Mouse (Mus musculus): Measurements from ENCODE around the gene Decr2. TPM values are rescaled to one million over a fixed set of nuclear protein-coding genes. Genes with fewer than 3 reads are reported as not detected.

Gene Decr2
- polyA plus RNA-seq, 1 experiment from 2014 or later: 51.5 TPM

- H3K4me3 ChIP-seq (ENCODE audit: low read length): peak within 1 kb of the TSS; percentile 84
- ATAC-seq: peak; percentile 96
- peak within 1 kb of the TSS; percentile 83 for H3K9ac ChIP-seq (ENCODE audit: low read depth, low read length)
- H3K4me1 ChIP-seq (ENCODE audit: control insufficient read depth, insufficient read depth, low read length): peaks cover 26% of the 10 kb centered on the region
- H3K36me3 ChIP-seq (ENCODE audit: control insufficient read depth, insufficient read depth, low read length): no peaks in the 10 kb centered on the region
- WGBS: under 1% methylated on average over 93 of the region's 94 CpGs
- 0 out of 2 replicates have a peak within 1 kb of the TSS, but pooled peaks have one; percentile 38 for H3K27ac ChIP-seq (ENCODE audit: low read length)
- no peaks in the 10 kb centered on the region for H3K9me3 ChIP-seq (ENCODE audit: control insufficient read depth, low read length)
- H3K27me3 ChIP-seq (replicated peaks; ENCODE audit: control insufficient read depth, insufficient read depth, low read length): no peaks in the 10 kb centered on the region
- peak within 1 kb of the TSS; percentile 89 for H3K4me2 ChIP-seq (ENCODE audit: low read depth, low read length)
Observed at GRCm38 (mm10) chr17:26068831-26069739, 21.1 kb downstream of the Decr2 start, which contains the start of gene Rab11fip3. Gene Rab11fip3, minus strand, starts transcription at chr17:26069555.

- Histone ChIP-seq H3K4me2 (ENCODE audit: low read depth, low read length) (peak overlapping the region; percentile 89), H3K27ac (ENCODE audit: low read length) (no peak overlapping the region), H3K4me1 (ENCODE audit: control insufficient read depth, insufficient read depth, low read length) (peaks cover 26% of the 10 kb centered on the region), H3K9ac (ENCODE audit: low read depth, low read length) (peak overlapping the region; percentile 83), H3K36me3 (ENCODE audit: control insufficient read depth, insufficient read depth, low read length) (no peaks in the 10 kb centered on the region), H3K9me3 (ENCODE audit: control insufficient read depth, low read length) (no peaks in the 10 kb centered on the region), H3K27me3 (replicated peaks; ENCODE audit: control insufficient read depth, insufficient read depth, low read length) (no peaks in the 10 kb centered on the region), H3K4me3 (ENCODE audit: low read length) (peak overlapping the region; percentile 84)
- ATAC-seq: 0 out of 2 replicates have a peak, but pooled peaks have one; percentile 12
- 2% methylated on average over 44 of the region's 44 CpGs for WGBS
Observed at GRCm38 (mm10) chr17:26068024-26068830, 21.9 kb downstream of the Decr2 start.

GRCm38 (mm10) chr17:26066488-26067020 lies 23.6 kb downstream of the Decr2 start:
- WGBS: 92% methylated on average over 7 of the region's 7 CpGs
- Histone ChIP-seq H3K4me2 (ENCODE audit: low read depth, low read length) (peak overlapping the region; percentile 89), H3K9me3 (ENCODE audit: control insufficient read depth, low read length) (no peaks in the 10 kb centered on the region), H3K4me3 (ENCODE audit: low read length) (0 out of 2 replicates have a peak overlapping the region, but pooled peaks have one; percentile 84), H3K27ac (ENCODE audit: low read length) (no peak overlapping the region), H3K36me3 (ENCODE audit: control insufficient read depth, insufficient read depth, low read length) (no peaks in the 10 kb centered on the region), H3K27me3 (replicated peaks; ENCODE audit: control insufficient read depth, insufficient read depth, low read length) (no peaks in the 10 kb centered on the region), H3K9ac (ENCODE audit: low read depth, low read length) (no peak overlapping the region), H3K4me1 (ENCODE audit: control insufficient read depth, insufficient read depth, low read length) (peaks cover 26% of the 10 kb centered on the region)
- no peak for ATAC-seq

- no peaks in the 10 kb centered on the region for H3K27me3 ChIP-seq (replicated peaks; ENCODE audit: control insufficient read depth, insufficient read depth, low read length)
- no peak overlapping the region for H3K9ac ChIP-seq (ENCODE audit: low read depth, low read length)
- peaks cover 26% of the 10 kb centered on the region for H3K4me1 ChIP-seq (ENCODE audit: control insufficient read depth, insufficient read depth, low read length)
- no peaks in the 10 kb centered on the region for H3K36me3 ChIP-seq (ENCODE audit: control insufficient read depth, insufficient read depth, low read length)
- H3K4me2 ChIP-seq (ENCODE audit: low read depth, low read length): no peak overlapping the region
- H3K9me3 ChIP-seq (ENCODE audit: control insufficient read depth, low read length): no peaks in the 10 kb centered on the region
- no peak for ATAC-seq
- 69% methylated on average over 6 of the region's 6 CpGs for WGBS
- H3K4me3 ChIP-seq (ENCODE audit: low read length): no peak overlapping the region
- H3K27ac ChIP-seq (ENCODE audit: low read length): no peak overlapping the region
Observed at GRCm38 (mm10) chr17:26064916-26065315, 25.2 kb downstream of the Decr2 start.

- no peak overlapping the region for H3K4me3 ChIP-seq (ENCODE audit: low read length)
- no peak for ATAC-seq
- no peak overlapping the region for H3K4me2 ChIP-seq (ENCODE audit: low read depth, low read length)
- H3K27me3 ChIP-seq (replicated peaks; ENCODE audit: control insufficient read depth, insufficient read depth, low read length): no peaks in the 10 kb centered on the region
- no peak overlapping the region for H3K9ac ChIP-seq (ENCODE audit: low read depth, low read length)
- no peaks in the 10 kb centered on the region for H3K36me3 ChIP-seq (ENCODE audit: control insufficient read depth, insufficient read depth, low read length)
- H3K4me1 ChIP-seq (ENCODE audit: control insufficient read depth, insufficient read depth, low read length): no peaks in the 10 kb centered on the region
- H3K27ac ChIP-seq (ENCODE audit: low read length): no peak overlapping the region
- WGBS: 68% methylated on average over 9 of the region's 9 CpGs
- H3K9me3 ChIP-seq (ENCODE audit: control insufficient read depth, low read length): no peaks in the 10 kb centered on the region
Observed at GRCm38 (mm10) chr17:26057787-26058567, 32.2 kb downstream of the Decr2 start.

GRCm38 (mm10) chr17:26057278-26057677 lies 32.9 kb downstream of the Decr2 start:
- H3K36me3 ChIP-seq (ENCODE audit: control insufficient read depth, insufficient read depth, low read length): no peaks in the 10 kb centered on the region
- 89% methylated on average over 8 of the region's 8 CpGs for WGBS
- no peaks in the 10 kb centered on the region for H3K9me3 ChIP-seq (ENCODE audit: control insufficient read depth, low read length)
- H3K27ac ChIP-seq (ENCODE audit: low read length): no peak overlapping the region
- no peak for ATAC-seq
- no peaks in the 10 kb centered on the region for H3K4me1 ChIP-seq (ENCODE audit: control insufficient read depth, insufficient read depth, low read length)
- no peak overlapping the region for H3K9ac ChIP-seq (ENCODE audit: low read depth, low read length)
- H3K4me2 ChIP-seq (ENCODE audit: low read depth, low read length): no peak overlapping the region
- H3K27me3 ChIP-seq (replicated peaks; ENCODE audit: control insufficient read depth, insufficient read depth, low read length): no peaks in the 10 kb centered on the region
- H3K4me3 ChIP-seq (ENCODE audit: low read length): no peak overlapping the region

GRCm38 (mm10) chr17:26055164-26055563 lies 35.0 kb downstream of the Decr2 start:
- Histone ChIP-seq H3K4me3 (ENCODE audit: low read length) (no peak overlapping the region), H3K27me3 (replicated peaks; ENCODE audit: control insufficient read depth, insufficient read depth, low read length) (no peaks in the 10 kb centered on the region), H3K9me3 (ENCODE audit: control insufficient read depth, low read length) (no peaks in the 10 kb centered on the region), H3K36me3 (ENCODE audit: control insufficient read depth, insufficient read depth, low read length) (no peaks in the 10 kb centered on the region), H3K27ac (ENCODE audit: low read length) (no peak overlapping the region), H3K4me2 (ENCODE audit: low read depth, low read length) (no peak overlapping the region), H3K4me1 (ENCODE audit: control insufficient read depth, insufficient read depth, low read length) (no peaks in the 10 kb centered on the region), H3K9ac (ENCODE audit: low read depth, low read length) (no peak overlapping the region)
- 72% methylated on average over 6 of the region's 6 CpGs for WGBS
- ATAC-seq: no peak

- no peak for ATAC-seq
- no peaks in the 10 kb centered on the region for H3K9me3 ChIP-seq (ENCODE audit: control insufficient read depth, low read length)
- WGBS: 63% methylated on average over 17 of the region's 17 CpGs
- no peaks in the 10 kb centered on the region for H3K4me1 ChIP-seq (ENCODE audit: control insufficient read depth, insufficient read depth, low read length)
- H3K4me2 ChIP-seq (ENCODE audit: low read depth, low read length): no peak overlapping the region
- no peaks in the 10 kb centered on the region for H3K36me3 ChIP-seq (ENCODE audit: control insufficient read depth, insufficient read depth, low read length)
- no peak overlapping the region for H3K4me3 ChIP-seq (ENCODE audit: low read length)
- H3K27me3 ChIP-seq (replicated peaks; ENCODE audit: control insufficient read depth, insufficient read depth, low read length): no peaks in the 10 kb centered on the region
- no peak overlapping the region for H3K27ac ChIP-seq (ENCODE audit: low read length)
- no peak overlapping the region for H3K9ac ChIP-seq (ENCODE audit: low read depth, low read length)
Observed at GRCm38 (mm10) chr17:26054133-26054845, 35.8 kb downstream of the Decr2 start.

Data from intestine, embryonic 16.5 days (tissue).